Mouse (Mus musculus) adrenal gland, adult 8-10 months (tissue): ENCODE data around the gene Amy2a2. TPM values are rescaled to one million over a fixed set of nuclear protein-coding genes. Genes with fewer than 3 reads are reported as not detected.
"Not testable (repeated sequence)": the region's sequence is repeated elsewhere in the genome, so short reads cannot be mapped to it uniquely, and the experiment has no call there.

Experiments
- DNase-seq: peaks from one replicate; pipeline ENCODE4 v3.0.0; 2022
- total RNA-seq, 4 experiments: library from RNA; stranded (reverse); gene quantifications; 2 replicates each; pipeline ENCODE4 v1.2.4; 2022

Gene Amy2a2
- not detected for total RNA-seq

GRCm38 (mm10) chr3:113356558-113356957 lies at the start of gene Amy2a2:
Gene Amy2a2, minus strand, starts transcription at chr3:113356658.
- DNase-seq, result not testable (repeated sequence)

GRCm38 (mm10) chr3:113345484-113345883 lies 11.0 kb downstream of the Amy2a2 start:
- not testable (repeated sequence) for DNase-seq

GRCm38 (mm10) chr3:113323952-113324351 lies 32.5 kb downstream of the Amy2a2 start, which contains the start of gene Amy2a3:
Gene Amy2a3, minus strand, starts transcription at chr3:113324052.
- not testable (repeated sequence) for DNase-seq

- not testable (repeated sequence) for DNase-seq
Measured at GRCm38 (mm10) chr3:113312937-113313336, 43.5 kb downstream of the Amy2a2 start.

Other genes starting within 250 kb of the Amy2a2 start
- gene Amy2a5, start 97.8 kb downstream of the Amy2a2 start, total RNA-seq, result under 1 TPM in 3 of 4 experiments, not detected in 1; 0.08 to 0.14 (median 0.09) TPM
- gene Amy2a4, start 65.2 kb downstream of the Amy2a2 start, total RNA-seq, result not detected
- not detected for gene Amy2a3, start 32.6 kb downstream of the Amy2a2 start, total RNA-seq
- not detected for gene Amy2a1, start 175.8 kb upstream of the Amy2a2 start, total RNA-seq